Mouse (Mus musculus) brain, embryonic 14.5 days (tissue): ENCODE data around the gene Lamb1.

Experiments used
- CTCF ChIP-seq: fragments of 200-500 bp; IDR thresholded peaks from 2 replicates; pipeline ENCODE4 v1.5.1; 2012; ENCODE audit warnings: inconsistent platforms, mild to moderate bottlenecking, moderate library complexity, borderline replicate concordance; ENCODE audit not compliant: insufficient read depth, insufficient read length; ENCODE audit errors: extremely low read depth
- POLR2A ChIP-seq: fragments of 200-500 bp; IDR thresholded peaks from 2 replicates; pipeline ENCODE4 v1.6.1; 2012; ENCODE audit warnings: mild to moderate bottlenecking, inconsistent platforms, borderline replicate concordance; ENCODE audit not compliant: poor library complexity, insufficient read depth, insufficient read length, severe bottlenecking; ENCODE audit errors: extremely low read depth

- TF ChIP-seq POLR2A (no peak), CTCF (no peak)
Observed at GRCm38 (mm10) chr12:31246153-31246552, 18.9 kb upstream of the Lamb1 start.
